Mouse (Mus musculus): ENCODE data around the gene Mcts2.
A peak's percentile ranks its signal among the peaks of the same experiment; 100 is the strongest.

Gene Mcts2

DNA sequence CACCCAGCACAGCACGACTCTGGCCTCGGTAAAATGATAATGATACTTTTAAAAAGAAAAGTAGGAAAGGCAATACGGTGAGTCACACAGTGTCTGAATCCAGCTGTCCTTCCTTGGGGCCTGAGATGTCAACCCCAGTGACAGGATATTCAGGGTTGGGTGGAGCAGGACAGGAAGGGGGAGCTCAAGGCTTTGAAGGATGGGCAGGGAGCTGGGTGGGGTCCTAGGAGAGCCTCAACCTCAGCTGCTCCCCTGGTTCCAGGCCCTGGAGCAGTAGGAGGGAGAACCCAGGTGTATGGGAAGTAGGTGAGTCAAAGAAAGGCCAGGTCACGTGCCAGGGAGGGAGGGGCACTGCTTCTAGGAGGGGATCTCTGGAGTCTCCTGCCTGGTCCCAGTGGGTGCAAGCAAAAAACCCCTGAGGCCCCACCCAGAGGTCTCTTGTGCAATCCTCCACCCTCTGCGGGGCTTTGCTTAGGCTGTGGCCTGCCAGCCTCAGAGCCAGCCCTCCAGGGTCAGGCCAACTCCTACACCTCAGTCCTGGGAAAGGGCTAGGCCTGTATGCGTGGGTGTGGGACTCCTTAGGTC, 40.0 kb downstream of the Mcts2 start:
- no peak for DNase-seq

DNA sequence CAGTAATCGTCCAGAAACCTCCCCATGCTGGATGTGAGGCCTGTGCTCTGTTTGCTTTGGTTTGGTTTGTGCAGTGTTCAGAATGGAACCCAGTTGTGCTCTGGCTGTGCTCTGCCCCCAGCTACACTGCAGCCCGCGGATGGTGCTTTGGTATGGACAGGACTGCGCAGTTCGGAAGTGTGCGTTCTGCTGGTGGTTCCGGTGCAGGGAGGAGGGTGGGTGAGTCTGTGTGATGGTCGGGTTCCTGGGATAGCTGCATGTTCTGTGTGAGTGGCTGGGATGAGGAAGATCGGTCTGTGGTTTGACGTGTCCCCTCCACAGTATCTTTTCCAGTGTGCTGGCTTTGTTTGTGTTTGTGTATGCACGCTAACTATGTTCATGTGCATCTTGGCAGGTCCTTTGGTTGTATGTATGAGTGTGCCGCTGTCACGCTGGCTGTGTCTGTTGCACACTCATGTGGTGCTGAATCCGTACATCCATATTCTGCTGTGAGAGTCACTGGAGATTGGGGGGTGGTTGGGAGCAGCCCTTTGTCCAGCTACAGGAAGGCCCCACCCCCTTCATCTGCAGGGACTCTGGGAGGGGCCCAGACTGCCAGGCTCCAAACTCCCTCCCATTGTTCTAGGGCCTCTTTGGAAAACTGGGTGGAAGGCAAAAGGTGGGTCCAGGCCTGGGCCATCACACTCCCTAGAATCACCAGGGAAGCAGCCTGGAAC, 41.1 kb downstream of the Mcts2 start:
- no peak for DNase-seq

DNA sequence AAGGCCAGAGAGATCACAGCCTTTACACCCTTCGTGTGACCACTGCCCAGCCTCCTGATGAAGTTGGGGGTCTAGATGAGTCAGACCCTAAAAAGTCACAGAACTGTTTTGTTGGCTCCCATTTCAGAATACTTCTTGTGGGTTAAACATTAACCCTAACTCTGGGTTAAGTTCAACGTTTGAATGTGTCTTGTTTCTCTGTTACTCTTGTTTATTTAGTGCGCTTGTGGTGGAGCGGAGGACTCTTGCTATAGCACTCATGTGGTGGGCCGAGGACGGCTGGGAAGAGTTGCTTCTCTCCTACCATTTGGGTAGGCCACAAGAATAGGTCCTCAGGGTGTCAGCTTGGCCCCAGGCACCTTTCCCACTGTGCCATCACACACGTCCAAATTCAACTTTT, 41.8 kb downstream of the Mcts2 start:
- DNase-seq: no peak

DNA sequence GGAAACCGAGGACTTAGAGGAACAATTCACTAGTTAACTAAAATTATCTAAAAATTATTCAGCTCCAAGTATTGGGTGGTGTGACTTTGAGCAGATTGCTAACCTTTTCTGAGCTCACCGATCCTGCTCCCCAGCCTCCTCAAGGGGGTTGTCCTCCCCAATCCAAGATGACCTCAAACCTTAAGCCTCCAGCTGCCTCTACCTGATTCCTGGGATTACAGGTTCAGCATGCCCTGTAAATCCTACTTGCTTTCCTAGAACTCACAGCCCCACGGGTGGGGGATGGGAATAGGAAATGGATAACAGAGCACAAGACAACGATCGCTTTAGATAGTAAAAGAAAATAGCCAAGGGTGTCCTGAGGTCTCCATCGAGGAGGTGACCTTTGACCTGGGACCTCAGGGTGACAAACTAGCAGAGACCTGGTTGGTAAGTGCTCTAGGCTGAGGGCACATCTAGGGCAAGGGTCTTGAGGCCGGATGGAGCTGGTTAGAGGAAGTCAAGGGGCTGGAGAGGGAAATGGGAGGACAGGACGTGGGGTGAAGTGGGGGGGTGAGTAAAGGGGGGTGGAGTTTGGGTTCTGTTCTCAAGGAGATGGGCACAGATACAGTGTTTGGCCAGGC, 42.3 kb downstream of the Mcts2 start:
- no peak for DNase-seq

DNA sequence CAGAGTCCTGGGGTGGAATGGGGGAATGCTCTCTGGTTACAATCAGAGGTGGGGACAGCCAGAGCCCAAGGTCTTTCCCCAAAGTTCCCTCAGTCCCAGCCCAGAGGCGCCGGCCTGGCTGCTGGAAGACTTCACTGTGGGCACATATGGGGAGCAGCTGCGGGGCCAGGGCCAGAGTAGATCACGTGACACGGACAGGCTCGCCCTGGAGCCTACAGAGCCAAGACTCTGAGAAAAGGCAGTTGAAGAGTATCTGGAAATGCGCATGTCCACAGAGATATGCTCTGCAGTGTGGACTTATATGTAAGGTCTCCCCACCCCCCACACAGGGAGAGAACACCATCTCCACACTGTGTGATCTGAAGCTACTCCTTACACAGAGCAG, 42.8 kb downstream of the Mcts2 start:
- no peak for DNase-seq

DNA sequence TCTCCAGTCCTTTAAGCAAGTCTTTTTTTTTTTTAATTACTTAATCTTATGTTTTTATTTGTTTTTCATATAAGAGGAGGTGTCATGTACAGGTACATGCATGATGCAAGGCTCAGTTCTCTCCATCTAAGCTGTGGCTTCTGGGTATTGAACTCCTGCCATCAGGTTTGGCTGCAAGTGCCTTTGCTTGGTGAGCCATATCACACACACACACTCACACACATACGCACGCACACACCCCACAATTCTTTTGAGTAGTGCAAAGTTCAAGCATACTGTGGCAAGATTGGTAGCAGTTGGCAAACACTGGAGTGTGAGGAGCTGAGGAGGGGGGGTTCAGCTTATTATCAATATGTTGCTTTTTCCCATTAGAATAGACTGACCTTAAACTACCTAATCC, 46.4 kb downstream of the Mcts2 start:
- no peak for DNase-seq

DNA sequence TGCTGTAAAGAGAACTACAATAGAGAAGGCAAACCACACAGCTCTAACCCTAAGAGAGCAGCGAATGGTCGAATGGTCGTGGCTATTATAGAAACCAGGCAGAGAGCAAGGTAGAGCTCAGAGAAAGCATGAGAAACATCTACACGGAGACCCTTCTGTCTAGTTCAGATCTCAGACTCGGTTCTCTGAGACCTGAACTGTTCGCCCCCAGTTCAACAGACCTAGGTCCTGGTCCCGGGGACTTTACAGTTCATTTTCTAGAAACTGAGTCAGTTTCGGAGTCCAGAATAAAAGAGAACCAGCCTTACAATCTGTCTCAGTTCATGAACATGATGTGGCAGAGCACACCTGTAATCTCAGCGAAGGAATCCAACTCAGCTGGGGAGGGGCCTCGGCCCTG, 47.7 kb downstream of the Mcts2 start:
- DNase-seq: no peak

DNA sequence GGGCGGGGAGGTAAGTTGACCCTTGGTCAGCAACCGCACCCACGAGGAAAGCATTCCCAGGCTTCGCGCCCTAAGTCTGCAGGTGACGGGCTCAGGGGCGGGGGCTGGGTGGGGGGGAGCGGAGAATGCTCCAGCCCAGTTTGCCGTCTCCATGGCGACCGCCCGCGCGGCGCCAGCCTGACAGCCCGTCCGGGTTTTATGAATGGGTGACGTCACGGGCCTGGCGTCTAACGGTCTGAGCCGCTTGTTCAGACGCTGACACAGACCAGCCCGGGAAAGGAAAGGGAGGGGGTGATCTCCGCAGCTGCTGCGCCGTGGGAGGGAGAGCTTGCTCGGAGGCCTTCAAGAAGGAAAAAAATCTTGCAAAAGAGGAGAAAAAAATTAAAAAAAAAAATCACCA, 48.1 kb downstream of the Mcts2 start:
- DNase-seq: peak; percentile 77

DNA sequence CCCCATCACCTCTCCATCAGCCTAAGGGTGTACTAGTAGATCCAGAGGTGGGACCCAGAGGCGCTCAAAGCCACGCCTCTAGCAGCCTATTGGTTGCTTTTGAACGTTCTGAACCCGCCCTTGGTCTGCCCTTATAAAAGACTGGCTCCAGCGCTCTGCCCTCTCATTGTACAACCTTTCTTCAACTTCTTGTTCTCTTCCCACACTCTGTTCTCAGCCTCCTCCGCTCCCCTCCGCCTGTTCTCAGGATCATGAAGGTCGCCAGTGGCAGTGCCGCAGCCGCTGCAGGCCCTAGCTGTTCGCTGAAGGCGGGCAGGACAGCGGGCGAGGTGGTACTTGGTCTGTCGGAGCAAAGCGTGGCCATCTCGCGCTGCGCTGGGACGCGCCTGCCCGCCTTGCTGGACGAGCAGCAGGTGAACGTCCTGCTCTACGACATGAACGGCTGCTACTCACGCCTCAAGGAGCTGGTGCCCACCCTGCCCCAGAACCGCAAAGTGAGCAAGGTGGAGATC, 49.3 kb downstream of the Mcts2 start, which contains the start of gene Id1:
Id1 (plus strand) TSS at position 162 of the 512 bp plus-strand sequence.
- DNase-seq: peak; percentile 74

DNA sequence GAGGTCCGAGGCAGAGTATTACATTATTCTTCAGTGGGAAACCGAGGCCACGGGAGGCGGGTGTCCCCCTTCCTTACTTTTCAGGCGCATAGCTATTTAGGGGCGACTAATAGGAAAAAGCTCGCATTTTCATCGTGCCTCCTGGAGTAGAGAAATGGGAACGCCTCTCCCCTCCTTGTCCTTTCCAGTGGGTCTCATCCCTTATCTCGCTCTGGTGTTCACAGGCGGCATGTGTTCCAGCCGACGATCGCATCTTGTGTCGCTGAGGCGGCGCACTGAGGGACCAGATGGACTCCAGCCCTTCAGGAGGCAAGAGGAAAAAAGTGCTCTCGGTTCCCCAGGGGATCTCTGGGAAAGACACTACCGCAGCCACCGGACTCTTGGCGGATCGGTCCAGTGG, 49.9 kb downstream of the Mcts2 start:
- DNase-seq: no peak
